Mouse (Mus musculus) thymus, postnatal 0 days (tissue): ENCODE measurements around the gene Tgfbr2. TPM values are rescaled to one million over a fixed set of nuclear protein-coding genes. Genes with fewer than 3 reads are reported as not detected.

Source experiments
- DNase-seq: peaks from one replicate; pipeline ENCODE4 v3.0.0-alpha.2; 2015; ENCODE audit warnings: low spot score
- polyA plus RNA-seq: library from polyadenylated mRNA; unstranded; fragments of >200 nt; fragmentation: Nextera tagmentation; extraction: Ambion mirVana; gene quantifications from 2 replicates; pipeline ENCODE4 v1.2.1, GENCODE M21; 2015

Tgfbr2 gene
- polyA plus RNA-seq, 1 experiment from 2014 or later, result 21.0 TPM

DNA sequence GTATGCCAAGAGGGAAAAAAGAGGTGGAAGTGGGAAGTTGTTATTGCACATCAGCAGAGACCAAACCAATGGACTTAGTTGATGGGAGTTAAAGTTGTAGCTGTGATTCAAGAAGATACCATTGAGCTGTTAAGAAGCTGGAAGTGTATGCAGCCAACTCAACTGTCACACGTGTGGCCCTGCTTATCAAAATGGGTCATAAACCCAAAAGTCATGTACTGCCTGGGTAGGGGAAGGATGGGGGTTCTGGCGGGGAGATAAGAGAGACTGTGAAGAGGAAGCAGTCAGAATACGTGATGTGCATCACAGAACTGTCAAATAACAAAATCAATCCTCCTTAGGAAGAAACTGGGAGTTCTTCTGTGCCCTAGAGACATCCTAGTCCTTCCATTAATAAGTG, 15.1 kb downstream of the Tgfbr2 start:
- DNase-seq, result no peak

DNA sequence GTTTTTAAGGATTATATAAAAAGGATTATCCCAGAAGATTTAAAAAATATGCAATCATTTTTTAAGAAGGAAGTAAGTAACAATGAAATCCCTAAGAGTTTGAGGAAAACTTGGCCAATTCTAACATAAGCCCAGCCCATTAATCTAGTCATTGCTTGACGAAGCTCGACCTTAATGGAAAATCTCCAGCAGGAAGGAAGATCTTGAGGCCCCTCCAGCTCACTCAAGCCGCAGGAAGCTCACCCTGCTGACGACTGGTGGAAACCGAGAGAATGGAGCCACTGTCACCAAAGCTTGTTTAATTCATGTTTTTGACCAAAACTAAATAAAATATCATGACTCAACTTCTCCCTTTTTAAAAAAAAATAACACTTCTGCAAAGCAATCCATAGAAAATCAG, 18.7 kb downstream of the Tgfbr2 start:
- DNase-seq, result no peak

DNA sequence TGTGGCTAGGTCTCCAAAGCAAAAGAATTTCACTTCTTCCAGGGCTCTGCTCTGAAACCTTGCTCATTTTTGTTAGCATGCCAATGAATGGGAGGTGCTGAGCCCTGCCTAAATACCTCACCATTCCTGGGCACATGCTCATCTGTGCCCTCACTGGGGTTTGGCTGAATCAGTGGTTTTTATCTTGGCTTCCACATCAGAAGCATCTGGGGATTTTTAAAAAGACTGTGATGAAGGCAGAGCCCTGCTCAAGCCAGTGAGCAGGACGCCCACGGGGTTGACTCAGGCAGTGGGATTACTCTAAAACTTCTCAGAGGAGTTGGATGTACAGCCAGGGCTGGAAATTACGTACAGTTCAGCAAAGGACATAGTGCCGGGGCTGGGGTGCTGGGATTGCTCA, 22.3 kb downstream of the Tgfbr2 start:
- no peak for DNase-seq

DNA sequence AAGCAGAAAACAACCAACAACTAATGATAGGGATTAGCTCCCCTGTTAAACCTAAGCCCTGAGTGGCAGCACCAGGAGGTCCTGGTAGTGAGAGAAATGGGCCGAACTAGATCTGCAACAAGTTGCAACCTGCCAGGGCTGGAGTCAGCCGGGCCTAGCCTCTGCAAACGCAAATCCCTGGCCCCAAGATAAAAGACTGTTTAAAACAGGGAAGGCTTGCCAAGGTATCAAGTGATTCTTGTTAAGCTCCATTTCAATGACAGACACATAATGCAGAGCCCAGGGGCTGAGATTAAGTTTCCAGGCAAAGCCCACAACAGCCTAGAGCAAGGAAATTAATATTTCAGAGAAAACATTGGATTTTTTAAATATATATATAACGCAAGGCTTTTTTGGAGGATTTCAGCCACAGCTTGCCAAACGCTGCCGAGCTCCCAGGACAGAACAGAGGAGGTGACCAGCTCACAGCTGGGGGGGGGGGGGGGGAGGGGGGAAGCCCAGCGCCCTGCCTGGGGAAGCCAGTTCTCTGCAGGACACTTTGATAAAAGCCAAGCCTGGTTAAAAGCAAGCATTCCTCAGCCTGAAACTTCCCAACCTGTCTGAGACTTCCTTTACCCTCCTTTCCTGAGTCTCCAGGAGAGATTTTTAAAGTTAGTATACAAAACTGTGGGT, 24.3 kb downstream of the Tgfbr2 start:
- no peak for DNase-seq

DNA sequence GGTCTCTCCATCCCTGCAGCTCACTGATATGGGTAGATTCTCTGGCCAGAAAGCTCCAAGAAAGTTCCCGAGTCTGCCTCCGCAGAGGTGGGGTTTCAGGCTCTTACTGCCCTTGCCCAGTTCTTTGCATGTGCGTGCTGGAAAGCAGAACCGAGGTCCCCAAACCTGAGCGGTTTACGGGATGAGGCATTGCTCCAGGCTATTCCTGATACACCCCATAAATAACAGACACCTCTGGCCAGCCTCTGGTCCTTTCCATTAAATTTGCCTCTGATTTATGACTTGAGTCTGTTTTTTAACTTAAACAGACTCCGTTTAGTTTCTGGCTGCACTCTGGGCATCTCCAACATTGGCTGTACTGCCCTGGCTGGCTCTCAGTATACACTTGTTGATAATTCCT, 26.4 kb downstream of the Tgfbr2 start:
- DNase-seq, result no peak

DNA sequence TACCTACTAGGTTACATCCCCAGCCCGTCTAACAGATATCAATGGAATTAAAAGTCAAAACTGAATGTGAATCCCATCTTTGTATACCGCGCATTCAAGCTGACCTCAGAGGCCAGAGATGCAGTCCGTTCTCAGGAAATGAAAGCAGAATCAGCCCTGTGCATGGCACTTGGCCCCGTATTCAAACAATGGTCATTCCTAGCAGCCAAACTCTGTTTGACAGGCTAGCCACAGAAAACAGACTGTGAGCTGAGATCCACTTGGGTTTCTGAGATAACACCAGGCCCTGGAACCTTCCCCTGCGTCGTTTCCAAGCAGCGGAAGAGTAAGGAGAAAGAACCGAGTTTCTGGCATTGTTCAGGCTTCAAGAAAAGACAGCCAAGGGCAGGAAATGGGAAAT, 28.9 kb downstream of the Tgfbr2 start:
- no peak for DNase-seq

DNA sequence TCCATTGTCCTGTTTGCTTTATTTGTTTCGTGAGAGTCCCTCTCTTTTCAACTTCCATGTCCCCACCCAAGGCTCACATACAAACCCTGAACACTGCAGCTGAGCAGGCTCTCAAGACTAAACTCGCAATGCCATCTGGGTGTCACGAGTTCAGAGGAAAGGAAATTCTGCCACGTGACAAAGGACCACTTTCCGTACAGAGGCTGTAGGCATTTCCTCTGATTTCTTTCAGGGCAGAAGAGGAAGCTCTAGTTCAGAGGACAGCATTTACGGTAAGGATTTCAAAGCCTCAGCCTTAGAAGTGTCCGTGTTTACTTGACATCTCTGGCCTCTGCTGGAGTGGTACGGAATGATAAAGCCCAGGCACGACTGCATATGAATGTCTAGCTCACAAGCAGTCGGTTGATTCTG, 29.9 kb downstream of the Tgfbr2 start:
- peak; percentile 86 for DNase-seq

DNA sequence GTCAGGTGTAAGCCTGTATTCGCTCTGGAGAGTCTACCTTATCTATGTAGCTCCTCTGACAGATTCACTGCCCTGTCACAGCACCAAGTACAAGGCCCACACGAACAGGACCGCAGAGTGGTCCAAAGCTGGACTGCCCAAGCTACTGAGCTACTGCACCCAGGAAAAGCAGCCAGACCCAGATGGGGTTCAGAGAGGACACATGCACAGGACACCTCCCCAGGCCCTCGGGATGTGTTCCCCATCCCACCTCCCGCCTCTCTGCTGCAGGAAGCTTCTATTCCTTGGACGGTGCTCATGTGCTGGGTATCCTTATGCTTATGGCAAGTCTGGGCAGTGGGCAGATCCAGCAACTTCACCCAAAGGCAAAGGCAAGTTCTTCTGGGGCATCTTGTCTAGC, 34.7 kb downstream of the Tgfbr2 start:
- DNase-seq, result no peak

DNA sequence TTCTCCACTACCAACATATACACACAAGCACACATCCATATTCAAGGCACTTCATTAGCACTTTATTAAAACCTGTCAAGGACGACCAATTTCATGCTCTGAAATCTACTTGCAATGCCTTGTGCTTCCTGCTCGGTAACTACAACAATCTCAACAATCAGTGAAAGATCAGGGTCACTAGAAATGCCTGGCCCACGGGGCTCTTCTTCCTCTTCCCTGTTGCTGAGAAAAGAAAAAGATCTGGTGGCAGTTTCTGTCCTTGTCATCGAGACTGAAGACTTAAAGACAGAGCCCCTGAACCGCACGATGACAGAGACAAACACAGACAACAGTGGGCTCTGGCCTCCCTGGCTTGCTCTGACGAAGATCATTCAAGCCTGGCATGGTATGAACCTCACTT, 35.6 kb downstream of the Tgfbr2 start:
- DNase-seq, result no peak

DNA sequence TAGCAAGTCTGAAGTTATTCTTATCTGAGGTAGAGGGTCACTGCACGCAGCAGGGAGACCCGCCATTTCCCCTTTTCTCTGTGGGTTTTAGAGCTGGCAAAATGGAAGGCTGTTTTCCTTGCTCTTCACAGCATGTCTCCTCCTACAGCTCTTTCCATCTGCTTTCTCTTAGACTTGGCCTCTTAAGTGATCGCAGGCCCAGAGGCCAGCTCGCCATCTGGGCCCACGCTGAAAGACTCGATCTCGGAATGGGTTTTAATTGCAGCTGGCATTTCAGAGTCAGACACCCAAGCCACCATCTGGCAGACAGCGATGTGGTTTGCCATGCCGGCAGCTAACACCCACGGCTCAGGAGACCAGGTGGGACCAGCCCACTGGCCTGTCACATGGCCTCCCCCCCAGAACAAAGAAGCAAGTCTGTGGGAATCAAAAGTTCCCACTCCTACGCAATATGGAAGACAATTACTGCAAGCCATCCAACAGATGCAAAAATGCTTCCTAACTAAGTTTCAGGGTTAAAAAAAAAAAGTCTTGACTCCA, 36.5 kb downstream of the Tgfbr2 start:
- peak; percentile 66 for DNase-seq

DNA sequence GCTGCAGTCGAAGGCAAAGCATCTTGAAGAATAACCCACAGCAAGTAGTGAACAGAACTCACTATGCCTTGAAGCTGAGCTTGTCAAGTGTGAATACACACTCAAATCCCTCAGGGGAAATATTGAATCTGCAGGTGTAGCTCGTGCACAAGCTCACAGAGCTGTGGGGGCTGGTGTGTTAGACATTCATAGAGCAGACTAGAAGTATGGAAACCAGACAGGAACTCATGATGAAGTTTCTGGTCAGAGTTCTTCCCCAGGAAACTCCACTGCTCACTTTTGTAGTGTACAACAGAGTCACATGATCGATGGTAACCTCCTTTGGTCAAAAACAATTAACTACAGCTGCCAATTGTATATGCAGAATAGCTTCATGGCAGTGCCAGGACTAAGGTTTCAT, 37.5 kb downstream of the Tgfbr2 start:
- DNase-seq, result no peak

DNA sequence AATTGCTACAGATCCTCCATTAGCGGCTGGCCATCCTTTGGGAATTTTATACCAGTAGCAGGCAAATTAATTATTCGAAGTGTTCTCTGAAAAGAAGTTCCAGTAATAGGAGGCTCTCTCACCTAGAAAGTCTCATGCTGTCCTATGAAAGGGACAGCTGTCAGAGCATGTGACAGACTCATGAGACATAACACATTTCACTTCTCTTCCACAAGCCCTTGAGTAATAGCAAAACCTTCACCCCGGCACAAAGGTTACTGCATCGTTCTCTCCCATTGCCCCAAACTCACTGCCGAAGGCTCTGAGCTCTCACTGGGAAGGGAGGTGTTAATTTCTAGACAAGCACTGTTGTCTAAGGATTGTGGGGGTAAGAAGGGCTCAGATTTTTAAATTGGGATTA, 38.3 kb downstream of the Tgfbr2 start:
- DNase-seq, result no peak

DNA sequence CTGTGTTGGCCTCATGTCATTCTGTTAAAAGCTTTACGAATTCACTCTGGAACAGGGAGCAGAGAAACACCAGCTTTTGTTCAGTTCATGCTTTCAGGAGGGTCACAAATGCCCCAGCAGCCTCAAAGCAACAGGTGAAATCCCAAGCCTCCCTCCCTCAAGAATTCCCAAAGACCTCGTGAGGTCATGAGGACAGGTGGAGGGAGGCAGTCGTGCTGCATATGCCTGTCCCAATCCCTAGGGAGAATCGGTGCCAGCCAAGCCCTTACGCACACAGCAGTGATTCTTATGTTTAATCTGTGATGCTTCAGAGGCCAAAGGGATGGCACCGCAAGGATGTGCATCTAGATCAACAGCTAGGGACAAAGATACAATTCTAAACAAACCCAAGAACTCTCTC, 39.0 kb downstream of the Tgfbr2 start:
- DNase-seq, result no peak

DNA sequence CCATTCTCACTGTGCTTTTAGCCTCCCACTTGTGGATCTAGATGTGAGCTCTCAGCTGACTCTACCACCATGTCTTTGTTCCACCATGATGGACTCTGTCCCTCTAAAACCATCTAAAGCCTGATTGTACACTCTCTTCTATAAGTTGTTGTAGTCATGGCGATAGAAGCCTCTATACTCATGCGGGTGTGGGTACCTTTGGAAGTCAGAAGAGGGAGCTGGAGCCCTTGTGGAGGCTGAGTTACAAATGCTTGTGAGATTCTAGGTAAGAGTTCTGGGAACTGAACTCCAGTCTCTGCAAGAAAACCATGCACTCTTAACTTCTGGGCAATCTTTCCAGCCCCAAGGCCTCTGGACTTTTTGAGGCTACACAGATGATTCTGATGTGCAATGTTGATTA, 40.7 kb downstream of the Tgfbr2 start:
- peak; percentile 59 for DNase-seq

DNA sequence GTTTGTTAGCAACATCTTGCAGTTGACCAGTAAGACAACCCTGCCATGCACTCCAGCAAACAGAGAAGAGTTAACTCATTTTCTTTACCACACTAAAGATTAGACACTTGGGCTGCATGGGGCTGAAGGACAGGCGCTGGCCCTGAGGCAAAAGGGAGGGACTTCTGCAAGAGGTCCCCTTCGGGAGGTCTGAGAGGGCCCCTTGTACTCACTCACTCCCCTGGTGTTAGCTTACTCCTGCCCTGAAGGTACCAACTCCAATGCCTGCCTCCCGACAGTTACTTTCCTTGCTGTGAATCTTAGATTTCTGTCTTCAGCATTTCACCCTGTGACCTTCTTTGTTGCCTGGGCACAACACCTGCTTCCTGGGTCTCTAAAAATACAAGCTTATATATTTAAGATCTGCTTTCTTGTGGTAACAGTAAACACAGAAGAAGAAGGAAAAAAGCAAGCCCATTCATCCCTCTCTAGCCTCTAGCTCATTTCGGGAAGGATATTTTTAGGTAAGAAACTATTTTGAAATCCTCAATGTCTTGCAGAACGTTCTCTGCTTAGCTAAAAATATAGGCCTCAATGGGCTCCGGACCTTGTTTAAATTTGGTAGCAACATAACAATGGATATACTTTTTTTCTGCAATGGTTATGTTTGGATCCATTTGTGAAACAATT, 41.7 kb downstream of the Tgfbr2 start:
- peak; percentile 56 for DNase-seq

DNA sequence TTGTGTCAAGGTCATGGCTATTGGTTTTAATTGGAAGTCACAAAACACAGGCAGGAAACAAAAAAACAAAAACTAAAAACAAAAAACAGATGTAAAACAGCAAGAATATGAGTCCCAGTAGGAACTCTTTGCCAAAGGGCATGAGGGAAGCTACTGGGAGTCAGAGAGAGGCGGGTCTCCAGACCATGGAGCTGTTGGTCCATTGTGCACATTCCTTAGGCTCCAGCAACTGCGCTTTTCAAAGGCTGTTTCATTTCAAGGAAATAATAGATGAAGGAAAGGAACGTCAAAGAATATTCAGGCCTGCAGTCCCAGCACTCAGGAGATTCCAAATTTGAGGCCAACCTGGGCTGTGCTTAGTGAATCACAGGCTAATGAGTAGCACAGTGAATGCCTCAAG, 46.3 kb downstream of the Tgfbr2 start:
- no peak for DNase-seq

DNA sequence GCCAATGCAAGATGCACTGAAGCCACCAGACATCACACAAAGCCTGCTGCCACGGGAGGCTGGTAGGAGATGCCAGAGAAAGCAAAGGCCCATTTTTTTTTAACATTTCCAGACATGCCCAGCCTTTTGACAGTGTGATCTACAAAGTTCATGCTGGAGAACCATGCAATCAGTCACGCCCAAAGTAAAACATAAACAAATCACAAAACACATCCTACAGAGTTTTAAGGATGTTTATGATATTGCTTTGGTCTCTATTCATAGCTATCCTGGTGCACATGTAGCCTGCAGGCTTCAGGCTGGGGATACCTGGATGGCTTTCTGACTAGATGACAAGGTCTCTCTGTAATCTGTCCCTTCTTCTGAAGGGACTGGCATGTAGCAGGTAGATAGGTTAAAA, 46.8 kb downstream of the Tgfbr2 start:
- no peak for DNase-seq

DNA sequence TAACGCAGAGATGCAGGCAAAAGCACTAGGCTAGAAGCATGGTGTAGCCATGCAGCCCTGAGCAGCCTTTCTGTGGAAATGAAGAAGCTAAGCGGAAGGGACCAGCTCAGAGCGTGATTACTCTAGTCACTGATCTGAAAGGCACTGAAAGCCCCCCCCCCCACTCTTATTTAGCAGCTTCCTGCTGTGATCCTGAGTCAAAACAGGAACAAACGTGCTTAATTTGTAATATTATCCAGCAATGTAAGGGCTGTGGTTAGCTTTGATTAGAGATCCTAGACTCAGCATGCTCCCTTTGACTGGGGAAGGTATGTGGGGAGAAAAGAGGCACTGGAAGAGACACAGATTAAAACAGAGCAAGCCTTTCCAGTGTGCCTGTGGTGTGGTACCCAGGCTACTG, 48.7 kb downstream of the Tgfbr2 start:
- DNase-seq, result no peak

DNA sequence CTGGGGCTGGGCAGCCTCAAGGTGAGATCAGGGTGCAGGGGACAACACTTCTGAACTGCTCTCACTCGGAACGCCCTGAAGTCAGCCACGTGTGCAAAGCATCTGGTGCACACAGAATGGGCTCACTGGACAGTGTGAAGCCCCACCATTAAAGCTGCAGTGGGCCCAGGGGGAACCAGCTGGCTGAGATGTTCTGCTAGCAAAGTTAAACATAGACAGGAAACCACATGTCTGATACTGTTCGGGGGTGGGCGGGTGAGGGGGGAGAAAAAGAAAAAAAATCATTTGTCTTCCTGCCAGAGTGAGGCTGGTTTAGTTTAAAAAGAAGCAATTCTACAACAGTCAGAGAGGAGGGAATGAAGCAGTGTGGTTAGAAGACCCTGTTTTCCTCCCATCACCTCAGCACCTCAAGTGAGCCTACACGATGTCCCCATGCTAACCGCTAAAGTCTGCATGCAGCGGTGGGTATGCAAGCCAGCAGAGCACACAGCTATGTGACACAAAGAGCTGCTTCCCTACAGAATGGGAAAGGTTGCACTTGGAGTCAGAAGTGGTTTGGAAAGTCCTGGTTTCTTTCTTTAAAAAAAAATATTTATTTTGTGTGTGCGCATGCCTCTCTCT, 52.1 kb downstream of the Tgfbr2 start:
- peak; percentile 77 for DNase-seq

DNA sequence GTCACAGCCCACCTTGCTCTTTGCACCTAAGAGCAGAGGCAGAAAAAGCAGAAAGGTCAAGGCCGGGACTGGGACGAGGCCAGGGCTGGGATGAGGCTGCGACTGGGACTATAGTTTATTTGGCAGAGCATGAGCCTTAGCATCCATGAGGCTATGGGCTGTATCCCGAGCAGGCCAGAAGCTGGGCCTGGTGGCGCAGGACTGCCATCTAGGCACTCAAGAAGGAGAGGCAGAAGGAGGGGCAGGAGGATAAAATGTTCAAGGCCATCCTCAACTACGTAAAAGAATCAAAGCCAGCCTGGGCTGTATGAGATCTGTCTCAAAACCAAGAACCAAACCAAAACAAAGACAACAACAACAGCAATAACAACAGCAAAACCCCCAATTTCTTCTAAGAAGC, 52.6 kb downstream of the Tgfbr2 start:
- DNase-seq, result peak; percentile 9

DNA sequence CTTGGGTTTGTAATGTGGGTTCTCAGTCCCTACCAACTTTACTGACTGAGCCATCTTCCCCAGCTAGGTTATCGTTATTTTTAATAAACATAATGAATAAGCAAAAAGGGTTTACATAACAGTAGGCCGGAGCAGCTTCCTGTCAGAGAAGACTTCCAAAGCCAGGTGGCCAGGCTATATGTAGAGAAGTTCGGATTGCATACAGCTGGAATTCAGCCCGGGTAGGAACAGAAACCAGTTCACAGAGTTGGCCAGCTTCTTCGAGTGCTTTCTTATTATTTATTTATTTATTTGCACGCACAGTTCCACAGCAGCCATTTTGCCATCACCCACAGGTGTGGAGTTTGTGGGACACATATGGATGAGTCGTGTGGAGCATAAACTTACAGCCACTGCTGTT, 53.7 kb downstream of the Tgfbr2 start:
- DNase-seq, result no peak

DNA sequence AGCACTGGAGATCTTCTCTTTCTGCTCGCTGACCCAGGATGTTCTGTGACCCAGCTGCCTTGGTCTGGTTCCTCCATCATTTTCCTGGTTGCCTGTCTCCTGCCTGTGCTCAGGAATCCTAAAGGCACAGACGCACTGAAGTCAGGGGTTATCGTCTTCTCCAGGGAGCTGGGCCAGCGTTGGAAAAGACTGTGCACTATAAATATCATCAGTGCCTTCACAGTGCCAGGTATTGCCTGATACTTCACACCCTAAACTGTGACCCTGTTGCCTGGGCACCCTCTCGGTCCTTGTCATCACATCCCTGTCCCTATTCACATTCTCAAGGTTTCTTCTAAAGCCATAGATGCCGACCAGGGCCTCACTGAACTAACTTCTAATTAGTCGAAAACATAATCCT, 55.2 kb downstream of the Tgfbr2 start:
- DNase-seq, result no peak
